Mouse (Mus musculus): ENCODE results near the gene Rsph9.

Rsph9 gene

GRCm38 (mm10) chr17:46102608-46103159, 41.3 kb downstream of the Rsph9 start:
- DNase-seq (ENCODE audit: low read depth, low spot score), result no peak

- no peak for DNase-seq (ENCODE audit: low read depth, low spot score)
Measured at GRCm38 (mm10) chr17:46101906-46102305, 42.1 kb downstream of the Rsph9 start.

DNA sequence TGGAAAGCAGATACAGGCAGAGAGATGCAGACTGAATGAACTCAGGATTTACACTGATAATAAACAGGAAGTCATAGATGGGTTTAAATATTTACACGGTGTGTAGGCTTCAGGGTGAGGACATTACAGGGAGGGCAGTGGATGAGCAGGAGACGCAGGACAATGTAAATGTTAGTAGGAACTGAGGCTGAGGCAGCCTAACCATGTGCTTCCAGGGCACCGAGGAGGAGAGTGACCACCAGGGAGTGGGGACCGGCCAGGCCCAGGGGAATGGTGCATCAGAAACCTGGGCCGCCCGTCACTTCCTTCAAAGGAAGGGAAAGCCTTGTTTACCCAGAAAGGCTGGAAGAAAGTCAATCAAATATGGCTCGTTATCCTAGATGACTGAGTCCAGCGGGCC, 45.5 kb downstream of the Rsph9 start:
- DNase-seq (ENCODE audit: low read depth, low spot score), result no peak

DNA sequence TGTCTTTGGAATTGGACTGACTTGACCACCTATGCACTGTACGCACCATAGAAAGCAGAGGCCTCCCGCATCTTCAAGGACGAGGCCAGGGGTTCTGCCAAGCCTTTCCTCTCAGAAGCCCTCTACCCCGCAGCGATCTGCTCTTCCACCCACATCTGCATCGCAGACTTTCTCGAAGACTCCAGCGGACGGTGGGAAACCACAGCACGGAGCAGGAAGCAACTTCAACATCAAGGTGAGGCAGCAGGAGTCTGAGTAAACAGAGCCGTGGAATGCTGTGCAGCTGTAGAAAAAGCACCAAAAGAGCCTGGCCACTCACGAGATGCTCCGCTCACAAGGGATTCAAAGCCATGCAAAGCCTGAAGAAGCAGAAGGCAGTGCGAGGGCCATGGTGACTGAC, 52.1 kb downstream of the Rsph9 start:
- no peak for DNase-seq (ENCODE audit: low read depth, low spot score)

DNA sequence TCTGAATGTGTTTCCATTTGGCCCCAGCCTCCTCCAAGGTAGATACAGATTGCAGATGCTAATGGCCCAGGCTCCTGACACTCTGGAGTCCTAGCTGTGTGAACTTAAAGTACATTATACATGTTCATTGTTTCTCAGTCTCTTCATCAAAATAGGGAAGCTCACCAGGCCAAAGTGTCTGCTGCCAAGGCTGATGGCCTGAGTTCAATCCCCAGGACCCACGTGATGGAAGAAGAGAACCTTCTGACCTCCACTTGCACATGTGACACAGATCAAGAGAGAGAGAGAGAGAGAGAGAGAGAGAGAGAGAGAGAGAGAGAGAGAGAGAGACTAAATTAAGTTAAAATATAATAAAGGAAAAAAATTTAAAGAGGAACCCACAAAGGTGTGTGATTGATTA, 52.7 kb downstream of the Rsph9 start:
- no peak for DNase-seq (ENCODE audit: low read depth, low spot score)

DNA sequence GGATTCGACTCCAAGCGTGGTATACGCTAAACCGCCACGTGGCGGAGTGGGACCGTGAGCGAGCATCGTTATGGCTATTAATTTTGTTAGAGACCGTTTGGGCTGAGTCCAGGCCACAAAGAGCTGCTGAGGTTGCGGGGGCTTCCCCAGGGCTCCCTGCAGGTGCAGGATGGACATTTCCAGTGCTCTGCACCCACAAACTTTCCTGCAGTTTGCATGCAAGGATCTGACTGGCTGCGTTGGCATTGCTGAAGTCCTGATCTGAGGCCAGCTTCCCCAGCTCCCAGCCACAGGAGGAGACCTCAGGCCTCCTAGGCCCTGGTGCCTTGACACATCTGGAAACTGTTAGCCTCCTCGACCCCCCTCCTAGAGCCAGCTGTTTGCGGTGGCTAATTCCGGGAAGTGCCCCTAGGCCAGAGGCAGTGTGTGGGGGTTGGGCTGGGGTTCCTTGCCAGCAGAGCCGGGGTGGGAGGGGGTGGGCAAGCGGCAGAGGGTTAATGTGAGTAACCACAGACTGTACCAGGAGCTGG, 57.6 kb downstream of the Rsph9 start:
- DNase-seq (ENCODE audit: low read depth, low spot score), result no peak

GRCm38 (mm10) chr17:46084091-46084501, 59.9 kb downstream of the Rsph9 start:
- no peak for DNase-seq (ENCODE audit: low read depth, low spot score)

GRCm38 (mm10) chr17:46083381-46083780, 60.6 kb downstream of the Rsph9 start:
- no peak for DNase-seq (ENCODE audit: low read depth, low spot score)

GRCm38 (mm10) chr17:46081657-46082056, 62.4 kb downstream of the Rsph9 start:
- no peak for DNase-seq (ENCODE audit: low read depth, low spot score)

- DNase-seq (ENCODE audit: low read depth, low spot score), result no peak
Measured at GRCm38 (mm10) chr17:46081042-46081441, 63.0 kb downstream of the Rsph9 start.

GRCm38 (mm10) chr17:46080388-46080787, 63.6 kb downstream of the Rsph9 start:
- DNase-seq (ENCODE audit: low read depth, low spot score), result no peak

DNA sequence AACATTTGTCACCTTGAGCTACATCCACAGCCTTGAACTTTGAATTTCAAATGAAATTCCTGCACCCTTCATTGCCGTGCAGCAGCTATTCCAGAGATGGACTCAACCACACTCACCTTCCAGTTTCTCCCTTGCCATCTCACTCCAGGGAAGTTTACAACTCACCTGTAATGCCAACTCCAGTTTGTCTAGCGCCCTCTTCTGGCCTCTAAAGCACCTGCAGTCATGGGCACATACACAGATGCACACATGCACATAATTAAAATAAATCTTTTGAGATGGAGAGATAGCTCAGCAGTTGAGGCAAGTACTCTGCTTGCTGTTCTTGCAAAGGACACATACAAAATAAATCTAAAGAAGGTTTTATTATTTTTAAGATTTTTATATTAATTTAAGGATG, 65.0 kb downstream of the Rsph9 start:
- DNase-seq (ENCODE audit: low read depth, low spot score), result no peak

- DNase-seq (ENCODE audit: low read depth, low spot score), result no peak
Measured at GRCm38 (mm10) chr17:46077921-46078534, 66.0 kb downstream of the Rsph9 start.

DNA sequence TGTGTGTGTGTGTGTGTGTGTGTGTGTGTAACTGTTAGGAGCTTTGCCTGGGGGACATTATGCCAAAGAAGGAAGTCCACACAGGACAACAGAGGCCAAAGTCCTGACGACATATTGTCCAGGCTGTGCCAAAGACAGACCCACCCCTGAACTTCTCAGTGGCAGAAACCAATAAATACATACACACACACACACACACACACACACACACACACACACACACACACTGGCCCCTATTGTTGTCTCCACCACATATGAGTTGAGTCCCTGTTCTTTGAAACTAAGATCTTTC, 67.8 kb downstream of the Rsph9 start:
- DNase-seq (ENCODE audit: low read depth, low spot score), result no peak

- DNase-seq (ENCODE audit: low read depth, low spot score), result no peak
Measured at GRCm38 (mm10) chr17:46075551-46076259, 68.3 kb downstream of the Rsph9 start.

DNA sequence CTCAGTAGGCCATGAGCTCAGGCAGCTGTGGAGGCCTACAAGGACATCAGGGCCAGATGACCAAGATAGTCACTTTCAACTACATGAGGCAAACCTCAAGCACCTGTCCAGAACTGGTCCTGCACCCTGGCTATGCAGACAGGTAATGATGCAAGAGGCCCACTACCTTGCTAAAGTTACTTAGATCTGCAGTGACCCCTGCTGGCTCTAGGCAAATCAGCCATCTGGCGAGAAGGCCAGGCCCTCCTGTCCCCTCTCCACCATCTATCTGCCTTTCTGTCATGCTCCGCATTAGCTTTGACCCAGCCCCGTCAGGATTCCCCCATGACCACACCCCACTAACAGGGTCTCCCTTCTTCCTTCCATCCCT, 68.9 kb downstream of the Rsph9 start:
- no peak for DNase-seq (ENCODE audit: low read depth, low spot score)

- no peak for DNase-seq (ENCODE audit: low read depth, low spot score)
Measured at GRCm38 (mm10) chr17:46074398-46075115, 69.5 kb downstream of the Rsph9 start.

- no peak for DNase-seq (ENCODE audit: low read depth, low spot score)
Measured at GRCm38 (mm10) chr17:46073730-46074301, 70.2 kb downstream of the Rsph9 start.
